Mouse (Mus musculus) embryo, embryonic 10.5 days (tissue): ENCODE measurements around the gene Gm17304.

Source experiments
- DNase-seq: peaks from one replicate; pipeline ENCODE4 v3.0.0-alpha.2; 2015; ENCODE audit warnings: low spot score

Gene Gm17304

DNA sequence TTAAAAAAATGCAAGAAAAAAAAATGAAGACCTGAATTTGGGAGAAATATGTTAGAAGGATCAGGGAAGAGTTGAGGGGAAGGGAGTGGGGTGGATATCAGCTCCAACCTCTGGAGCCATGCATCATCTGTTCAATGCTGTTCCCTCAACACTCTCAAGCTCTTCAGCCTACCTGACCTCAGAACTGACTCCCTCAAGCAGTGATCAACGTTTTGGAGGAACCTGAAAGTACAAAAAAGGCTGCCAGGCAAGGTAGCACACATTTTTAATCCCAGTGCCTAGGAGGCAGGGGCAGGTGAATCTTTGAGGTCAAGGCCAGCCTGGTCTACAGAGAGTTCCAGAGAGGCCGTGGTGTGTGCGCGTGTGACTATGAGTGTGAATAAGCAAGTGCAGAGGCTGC, at the start of gene Gm17304:
Gene Gm17304, plus strand, starts transcription at position 301 of the 400 bp plus-strand sequence.
- DNase-seq: no peak

DNA sequence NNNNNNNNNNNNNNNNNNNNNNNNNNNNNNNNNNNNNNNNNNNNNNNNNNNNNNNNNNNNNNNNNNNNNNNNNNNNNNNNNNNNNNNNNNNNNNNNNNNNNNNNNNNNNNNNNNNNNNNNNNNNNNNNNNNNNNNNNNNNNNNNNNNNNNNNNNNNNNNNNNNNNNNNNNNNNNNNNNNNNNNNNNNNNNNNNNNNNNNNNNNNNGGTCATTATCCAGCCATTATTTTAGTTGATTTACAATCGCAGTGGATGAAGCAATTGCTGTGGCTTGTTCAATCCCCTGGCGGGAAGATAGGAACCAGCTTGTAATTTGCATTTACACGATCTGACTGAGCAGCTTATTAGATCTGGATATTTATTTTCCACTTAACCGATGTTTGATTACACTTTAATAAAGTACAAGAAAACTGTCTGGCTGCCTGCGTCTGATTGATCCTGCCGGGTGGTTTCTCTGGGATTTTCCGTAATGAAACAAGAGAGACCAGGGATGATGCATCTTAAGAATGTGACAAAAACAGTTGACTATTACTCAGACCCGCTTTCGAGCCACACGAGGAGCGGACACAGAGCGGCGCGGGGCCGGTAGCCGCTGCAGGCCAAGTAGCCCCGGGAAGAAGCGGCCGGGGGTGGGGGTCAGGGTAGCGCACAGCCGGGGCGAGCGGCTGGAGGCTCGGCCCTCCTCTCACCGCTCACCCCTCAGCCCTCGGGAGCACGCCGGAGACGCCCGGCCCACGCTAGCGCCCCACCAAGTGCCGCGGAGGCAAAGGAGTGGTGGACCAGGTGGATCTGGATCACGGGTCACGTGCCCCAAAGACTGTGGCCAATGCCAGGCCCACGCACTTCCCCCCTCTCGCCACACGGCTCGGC, 48.0 kb upstream of the Gm17304 start:
- peak; percentile 55 for DNase-seq

DNA sequence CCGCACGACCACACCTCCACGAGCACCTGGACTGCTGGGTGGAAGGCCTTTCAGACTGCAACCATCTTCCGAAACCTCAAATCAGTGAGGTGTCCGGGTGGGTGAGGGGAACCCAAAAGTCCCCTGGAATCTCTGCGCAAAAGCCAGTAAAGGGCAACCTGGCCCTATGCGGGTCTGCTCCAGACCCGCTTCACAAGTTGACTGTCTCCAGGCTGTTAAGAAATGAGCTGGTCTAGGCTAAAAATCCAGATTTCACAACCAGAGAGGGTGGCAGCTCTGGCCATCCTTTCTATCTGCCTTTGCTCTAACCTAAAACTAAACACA, 47.4 kb upstream of the Gm17304 start:
- DNase-seq: no peak

- no peak for DNase-seq
These were observed 42.9 kb upstream of the Gm17304 start for GRCm38 (mm10) chr5:106566025-106566424.

- DNase-seq: peak; percentile 49
These were observed 34.9 kb upstream of the Gm17304 start for GRCm38 (mm10) chr5:106573742-106574559.

DNA sequence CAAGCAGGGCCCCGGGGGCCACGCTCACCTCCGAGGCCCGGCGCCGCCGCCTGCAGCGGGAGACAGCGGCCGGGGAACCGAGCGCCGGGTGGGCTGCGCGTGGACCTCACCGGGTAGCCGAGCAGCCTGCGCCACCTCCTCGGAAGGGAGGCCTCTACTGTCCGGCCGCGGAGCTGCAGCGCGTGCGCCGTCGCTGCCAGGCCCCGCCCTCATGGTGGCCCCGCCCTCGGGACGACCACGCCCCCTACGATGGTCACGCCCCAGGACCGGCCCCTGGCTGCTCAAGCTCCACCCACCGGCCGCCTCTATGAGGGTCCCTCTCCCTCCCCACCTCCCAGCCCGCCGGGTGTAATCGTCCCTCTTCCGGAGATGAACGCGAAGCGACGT, 34.3 kb upstream of the Gm17304 start:
- peak; percentile 86 for DNase-seq

- DNase-seq: no peak
These were observed 33.8 kb upstream of the Gm17304 start for GRCm38 (mm10) chr5:106575098-106575497.

GRCm38 (mm10) chr5:106577237-106577888, 31.5 kb upstream of the Gm17304 start:
- DNase-seq: no peak

DNA sequence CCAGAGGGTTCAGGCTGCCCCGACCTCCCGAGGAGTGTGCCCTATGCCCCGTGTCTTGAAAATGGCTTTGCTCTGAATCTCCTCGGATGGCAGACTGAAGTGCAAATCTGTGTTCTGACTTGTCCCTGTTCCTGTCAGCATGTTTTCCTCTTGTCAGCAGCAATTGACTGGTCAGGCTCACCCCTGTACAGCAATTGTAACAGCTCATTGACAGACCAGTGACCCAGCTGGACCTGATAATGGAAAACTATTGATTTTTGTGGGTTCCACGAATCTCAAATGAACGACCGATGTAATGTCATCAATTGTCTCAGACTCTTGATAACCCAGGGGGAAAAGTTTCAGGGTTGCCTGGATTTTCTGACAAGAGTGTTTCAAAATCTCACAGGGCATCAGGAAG, 28.0 kb upstream of the Gm17304 start:
- DNase-seq: no peak

DNA sequence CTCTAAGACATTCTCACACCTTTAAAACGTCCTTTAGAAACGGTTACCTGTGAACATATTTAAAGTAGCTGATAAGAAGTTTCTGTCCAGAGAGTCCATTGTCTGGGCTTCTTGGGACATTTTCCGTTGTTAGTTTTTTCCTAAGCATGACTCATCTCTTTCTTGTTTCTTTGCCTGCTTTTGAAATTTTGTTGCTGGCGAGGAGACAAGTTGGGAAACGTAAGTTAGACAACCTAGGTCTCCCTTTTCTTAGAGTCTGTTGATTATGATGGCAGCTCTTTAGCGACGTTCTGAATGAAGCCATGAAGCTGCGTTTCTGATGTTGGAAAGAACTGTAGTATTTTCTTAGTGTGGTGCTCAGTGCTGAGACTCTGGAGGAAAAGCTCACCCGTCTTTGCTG, 19.9 kb upstream of the Gm17304 start:
- no peak for DNase-seq

DNA sequence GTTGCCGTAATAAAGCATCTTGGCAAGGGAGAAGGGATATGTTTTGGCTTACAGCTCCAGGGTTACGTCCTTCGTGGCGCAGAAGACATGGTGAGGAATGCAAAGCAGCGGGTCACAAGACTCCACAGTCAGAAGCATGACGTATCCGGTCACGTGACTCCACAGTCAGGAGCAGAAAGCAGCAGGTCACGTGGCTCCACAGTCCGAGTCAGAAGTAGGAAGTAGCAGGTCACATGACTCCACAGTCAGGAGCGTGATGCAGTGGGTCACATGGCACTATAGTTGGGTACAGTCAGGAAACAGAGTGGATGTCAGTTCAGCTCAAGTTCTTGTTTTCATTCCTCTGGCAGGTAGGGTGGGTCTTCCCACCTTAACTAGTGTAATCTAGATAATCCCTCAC, 19.2 kb upstream of the Gm17304 start:
- no peak for DNase-seq

- no peak for DNase-seq
These were observed 18.2 kb upstream of the Gm17304 start for GRCm38 (mm10) chr5:106590686-106591085.

DNA sequence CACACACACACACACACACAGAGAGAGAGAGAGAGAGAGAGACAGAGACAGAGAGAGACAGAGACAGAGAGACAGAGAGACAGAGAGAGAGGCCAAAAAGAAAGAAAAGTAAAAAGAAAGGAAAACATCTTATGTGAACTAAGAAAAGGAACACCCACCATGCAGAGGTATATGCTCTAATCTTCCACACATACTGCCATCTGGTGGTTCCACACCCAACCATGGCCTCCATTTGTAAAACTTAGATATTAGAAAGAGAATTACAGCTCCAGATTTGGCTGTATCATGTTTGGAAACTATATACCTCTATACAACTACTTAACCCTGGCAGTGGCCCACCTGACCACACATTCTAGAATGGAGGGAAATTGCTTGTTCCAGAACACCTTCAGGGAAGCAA, 14.5 kb upstream of the Gm17304 start:
- DNase-seq: peak; percentile 26

- no peak for DNase-seq
These were observed 11.4 kb upstream of the Gm17304 start for GRCm38 (mm10) chr5:106597472-106597871.

GRCm38 (mm10) chr5:106599482-106599881, 9.4 kb upstream of the Gm17304 start:
- peak; percentile 14 for DNase-seq

DNA sequence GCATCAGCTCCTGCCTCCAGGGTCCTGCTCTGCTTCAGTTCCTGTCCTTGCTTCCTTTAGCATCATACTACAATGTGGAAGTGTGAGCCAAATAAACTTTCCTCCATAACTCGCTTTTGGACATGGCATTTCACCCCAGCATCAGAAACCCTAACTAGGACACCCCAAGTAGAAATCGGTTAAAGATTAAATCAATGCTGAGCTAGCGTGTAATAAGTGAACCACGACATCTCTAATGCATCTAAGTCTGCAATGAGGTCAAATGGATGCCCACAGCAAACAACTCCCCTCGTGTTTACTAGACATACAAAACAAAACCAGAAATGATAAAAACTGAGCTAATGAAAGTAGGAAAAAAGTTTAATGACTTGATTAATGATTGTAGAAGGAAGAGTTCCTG, 4.5 kb upstream of the Gm17304 start:
- no peak for DNase-seq

DNA sequence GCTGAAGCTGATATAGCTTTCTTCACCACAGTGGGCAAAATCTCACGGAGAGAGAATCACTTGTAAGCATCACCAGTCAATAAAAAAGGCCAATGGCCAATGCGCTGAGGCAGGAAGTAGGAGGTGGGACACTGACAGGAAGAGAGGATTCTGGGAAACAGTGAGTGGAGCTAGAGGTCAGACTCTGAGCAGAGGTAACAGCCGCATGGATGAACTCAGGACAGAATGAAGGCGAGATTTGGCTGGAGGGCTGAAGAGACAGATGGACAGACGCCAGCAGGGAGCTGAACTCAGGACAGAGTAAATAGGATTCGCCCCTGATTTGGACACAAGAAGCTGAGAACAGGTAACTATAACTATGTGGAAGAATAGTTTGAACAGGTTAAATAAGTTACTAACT, 3.8 kb upstream of the Gm17304 start:
- no peak for DNase-seq

- DNase-seq: no peak
These were observed 1.8 kb upstream of the Gm17304 start for GRCm38 (mm10) chr5:106607081-106607480.

GRCm38 (mm10) chr5:106612151-106612550, 3.3 kb downstream of the Gm17304 start:
- DNase-seq: no peak

DNA sequence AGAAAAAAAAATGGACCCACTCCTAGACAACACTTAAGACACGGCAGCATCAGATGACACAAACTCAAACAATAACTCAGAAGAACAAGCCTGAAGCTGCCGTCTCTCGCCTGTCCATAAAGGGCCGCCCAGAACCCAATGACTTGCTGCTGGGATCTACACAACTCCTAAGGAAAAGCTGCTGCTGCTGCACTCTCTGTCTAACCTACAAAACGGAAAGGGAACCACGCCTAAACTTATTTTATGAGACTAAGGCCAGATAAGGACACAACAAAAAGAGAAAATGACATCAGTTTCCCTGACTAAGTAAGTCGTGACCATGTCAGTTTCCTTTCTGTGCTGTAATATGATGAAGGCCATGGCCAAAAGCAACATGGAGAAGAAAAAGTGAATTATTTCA, 5.7 kb downstream of the Gm17304 start:
- DNase-seq: no peak

GRCm38 (mm10) chr5:106615006-106615405, 6.1 kb downstream of the Gm17304 start:
- DNase-seq: no peak

DNA sequence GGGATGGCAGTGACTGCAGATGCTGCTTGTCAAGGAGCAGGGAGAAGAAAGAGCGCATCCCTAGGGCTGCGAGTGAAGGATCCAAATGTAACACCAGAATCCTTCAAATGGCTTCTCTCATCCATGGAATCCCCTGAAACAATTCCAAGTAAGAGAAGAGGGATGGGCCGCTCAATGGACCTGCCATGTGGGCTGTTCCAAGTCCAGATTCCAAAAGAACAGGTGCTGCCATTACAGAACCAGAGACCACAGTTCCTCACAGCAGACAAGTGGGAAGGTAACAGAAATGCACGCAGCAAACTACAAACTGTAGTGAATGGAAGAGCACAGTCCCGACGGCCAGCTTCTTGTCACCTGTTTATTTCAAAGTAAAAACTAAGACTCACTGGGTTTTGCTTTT, 11.5 kb downstream of the Gm17304 start:
- DNase-seq: no peak

DNA sequence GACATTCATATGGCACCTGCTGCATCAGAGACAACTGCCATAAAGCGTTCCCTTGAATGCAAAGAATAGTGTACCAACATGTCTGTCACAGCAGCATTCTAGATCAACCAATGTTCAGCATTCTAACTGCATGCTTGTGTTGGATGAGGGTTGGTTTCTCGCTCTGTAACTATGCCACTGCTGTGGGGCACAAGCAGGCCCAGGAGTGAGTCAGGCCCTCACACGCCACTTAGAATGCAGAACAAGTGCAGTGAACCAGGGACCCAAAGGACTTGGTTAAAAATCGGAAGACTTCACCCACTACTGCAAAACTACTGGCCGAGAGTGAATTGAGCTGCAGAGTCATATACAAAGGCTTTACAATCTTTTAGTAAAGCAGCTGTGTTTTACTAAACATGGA, 13.3 kb downstream of the Gm17304 start:
- no peak for DNase-seq
